Mouse (Mus musculus) embryonic fibroblast, embryonic 13.5 days (primary cell): ENCODE data around the gene Coro7. TPM values are rescaled to one million over a fixed set of nuclear protein-coding genes. Genes with fewer than 3 reads are reported as not detected.
"Not testable (repeated sequence)": the region's sequence is repeated elsewhere in the genome, so short reads cannot be mapped to it uniquely, and the experiment has no call there.

ENCODE experiments used
- H3K27ac ChIP-seq: 2 replicates; pipeline ENCODE4 v1.5.1; 2012; ENCODE audit warnings: low read length, control low read depth, inconsistent platforms; ENCODE audit not compliant: insufficient read depth
- H3K4me1 ChIP-seq: 2 replicates; pipeline ENCODE4 v1.6.1; 2011; ENCODE audit warnings: low read length; ENCODE audit not compliant: control insufficient read depth, insufficient read depth
- H3K4me3 ChIP-seq: 2 replicates; pipeline ENCODE4 v1.5.1; 2011; ENCODE audit warnings: mild to moderate bottlenecking, control low read depth, low read length; ENCODE audit not compliant: insufficient read depth
- CTCF ChIP-seq: IDR thresholded peaks from 2 replicates; pipeline ENCODE4 v1.5.1; 2011; ENCODE audit warnings: mild to moderate bottlenecking, control low read depth, low read length, moderate library complexity, borderline replicate concordance; ENCODE audit not compliant: insufficient read depth
- POLR2A ChIP-seq: IDR thresholded peaks from 2 replicates; pipeline ENCODE4 v1.6.1; 2011; ENCODE audit warnings: low read depth, mild to moderate bottlenecking, control low read depth, low read length, moderate library complexity
- polyA plus RNA-seq: library from polyadenylated mRNA; stranded (reverse); fragments of >200 nt; gene quantifications from 2 replicates; pipeline ENCODE4 v1.2.4, GENCODE M21; 2011; ENCODE audit warnings: low read depth; ENCODE audit not compliant: missing spikeins, insufficient read length

Gene Coro7
- polyA plus RNA-seq, 1 experiment, result 23.3 TPM

DNA sequence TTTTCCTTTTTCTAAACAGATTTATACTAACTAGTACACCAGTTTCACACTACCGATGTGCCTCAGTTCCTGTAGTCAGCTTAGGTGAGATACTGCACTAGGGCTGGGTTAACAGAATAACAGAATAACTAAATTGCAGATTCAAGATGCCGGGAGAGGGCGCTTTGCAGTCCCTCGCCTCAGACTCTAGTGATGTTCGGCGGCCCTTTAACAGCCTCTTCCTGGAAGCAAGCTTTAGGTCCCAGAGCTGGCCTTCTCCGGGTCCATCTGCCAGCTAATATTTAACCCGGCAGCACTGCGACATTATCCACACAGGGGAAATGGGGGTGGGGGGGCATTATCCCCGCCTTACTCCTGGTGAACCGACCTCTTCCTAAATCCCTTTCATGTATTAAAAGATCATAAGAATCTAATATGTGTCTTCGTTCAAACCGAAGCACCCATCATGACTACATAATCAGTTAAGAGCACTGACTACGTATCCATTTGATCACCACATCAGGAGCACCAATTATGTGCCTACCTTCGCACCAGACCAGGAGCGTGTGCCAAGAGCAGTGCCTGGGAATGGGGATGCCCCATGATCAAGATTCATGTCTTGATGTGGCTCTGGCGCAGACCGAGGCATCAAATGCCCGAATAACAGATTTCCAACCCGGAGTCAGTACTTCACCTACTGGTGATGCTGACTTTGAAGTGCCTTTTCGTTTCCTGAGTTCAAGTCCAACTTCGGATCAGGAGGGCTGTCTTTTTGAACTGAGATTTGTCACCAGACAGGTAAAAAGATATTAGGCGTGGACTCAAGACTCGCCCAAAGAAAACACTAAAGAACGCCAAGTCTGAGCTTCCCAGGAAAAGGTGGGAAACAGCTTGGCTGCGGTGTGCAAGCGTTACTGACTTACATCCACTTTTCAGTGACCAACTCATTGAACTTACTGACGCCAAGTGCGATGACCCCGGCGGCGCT, 86.4 kb downstream of the Coro7 start:
- TF ChIP-seq POLR2A (no peak), CTCF (no peak)
- H3K27ac ChIP-seq, result peak overlapping the region; percentile 83
- peak overlapping the region; percentile 64 for H3K4me3 ChIP-seq
- H3K4me1 ChIP-seq, result peaks cover 7% of the 10 kb centered on the region; the same call in 1 of the 2 replicates

DNA sequence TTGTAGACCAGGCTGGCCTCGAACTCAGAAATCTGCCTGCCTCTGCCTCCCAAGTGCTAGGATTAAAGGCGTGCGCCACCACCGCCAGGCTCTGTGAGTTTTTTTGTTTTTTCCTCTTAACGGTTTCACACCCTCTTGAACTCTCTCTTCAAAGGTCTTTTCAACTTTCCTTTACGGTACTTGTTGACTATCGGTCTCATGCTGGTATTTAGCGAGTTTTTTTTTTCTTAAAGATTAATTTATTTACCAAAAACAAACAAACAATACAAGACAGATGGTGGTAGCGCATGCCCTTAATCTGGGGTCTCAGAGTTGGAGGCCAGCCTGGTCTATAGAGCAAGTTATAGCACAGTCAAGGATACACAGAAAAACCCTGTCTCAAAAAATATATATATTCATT, 89.3 kb downstream of the Coro7 start:
- TF ChIP-seq CTCF (no peak), POLR2A (no peak)
- Histone ChIP-seq H3K4me1 (peaks cover 11% of the 10 kb centered on the region), H3K4me3 (no peak overlapping the region), H3K27ac (no peak overlapping the region)

DNA sequence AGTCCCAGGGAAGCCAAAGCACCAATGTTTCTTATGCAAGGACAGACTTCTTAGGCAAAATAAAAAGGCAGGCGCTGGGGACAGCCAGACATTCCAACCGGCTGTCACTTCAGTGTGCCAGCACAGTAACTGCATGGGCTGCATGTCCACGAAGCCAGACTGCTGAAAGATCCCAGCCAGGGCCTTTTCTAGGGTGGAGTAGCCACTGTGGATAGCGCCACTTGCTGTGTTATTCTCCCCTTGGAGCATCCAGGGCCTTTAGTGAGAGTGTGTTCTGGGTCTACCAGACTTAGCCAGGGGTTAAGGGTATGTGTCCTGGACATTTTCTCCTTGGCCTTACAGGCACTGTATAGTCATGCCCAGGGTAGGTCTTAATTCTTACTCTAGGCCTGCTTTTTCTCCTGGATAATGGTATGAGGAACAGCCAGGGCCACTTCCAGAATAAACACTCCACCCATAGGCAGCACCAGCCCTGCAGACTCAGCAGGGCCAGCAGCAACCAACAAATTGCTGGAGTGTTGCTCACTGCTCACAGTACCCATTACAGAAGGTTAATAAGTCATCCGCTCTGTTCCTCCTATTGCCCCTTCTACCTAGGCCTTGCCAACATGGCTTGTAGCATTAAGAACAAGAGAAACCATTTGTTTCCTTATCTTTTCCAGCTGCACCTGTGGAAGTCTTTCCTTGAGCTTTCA, 91.9 kb downstream of the Coro7 start:
- peak; percentile 35; the same call in 1 of the 2 replicates for TF ChIP-seq POLR2A
- TF ChIP-seq CTCF, result no peak
- peak overlapping the region; percentile 94 for H3K27ac ChIP-seq
- H3K4me1 ChIP-seq, result peaks cover 11% of the 10 kb centered on the region
- no peak overlapping the region for H3K4me3 ChIP-seq

DNA sequence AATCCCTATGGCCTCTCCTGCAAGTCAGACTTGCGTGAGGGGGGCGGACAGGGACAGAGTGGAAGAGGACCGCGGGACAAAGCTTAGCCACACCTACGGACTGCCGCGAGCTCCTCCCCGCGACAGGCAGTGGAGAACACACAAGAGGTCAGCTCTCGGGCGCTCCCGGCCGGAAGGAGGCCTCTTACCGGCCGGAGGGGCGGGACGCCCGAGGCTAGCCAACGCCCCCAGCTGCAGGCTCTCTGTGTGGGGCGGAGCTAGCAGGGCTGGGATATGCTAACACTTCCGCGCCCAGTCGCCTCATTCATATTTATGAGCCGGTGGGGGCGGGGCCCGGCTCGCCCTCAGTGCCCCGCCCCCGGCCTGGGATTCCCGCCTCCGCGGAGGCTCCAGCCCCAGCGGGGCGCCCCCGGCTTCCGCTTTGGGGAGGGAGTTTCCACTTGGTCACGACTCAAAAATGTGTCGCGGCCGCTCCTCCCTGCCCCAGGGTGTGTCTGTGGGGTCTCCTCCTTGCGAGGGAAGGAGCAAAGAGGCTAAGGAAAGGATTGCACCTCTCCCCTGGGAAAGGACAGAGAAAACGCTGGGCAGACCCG, 93.0 kb downstream of the Coro7 start:
- H3K4me3 ChIP-seq, result peak overlapping the region; percentile 41
- H3K4me1 ChIP-seq, result peaks cover 11% of the 10 kb centered on the region
- TF ChIP-seq POLR2A (peak; percentile 81), CTCF (no peak)
- peak overlapping the region; percentile 94 for H3K27ac ChIP-seq

DNA sequence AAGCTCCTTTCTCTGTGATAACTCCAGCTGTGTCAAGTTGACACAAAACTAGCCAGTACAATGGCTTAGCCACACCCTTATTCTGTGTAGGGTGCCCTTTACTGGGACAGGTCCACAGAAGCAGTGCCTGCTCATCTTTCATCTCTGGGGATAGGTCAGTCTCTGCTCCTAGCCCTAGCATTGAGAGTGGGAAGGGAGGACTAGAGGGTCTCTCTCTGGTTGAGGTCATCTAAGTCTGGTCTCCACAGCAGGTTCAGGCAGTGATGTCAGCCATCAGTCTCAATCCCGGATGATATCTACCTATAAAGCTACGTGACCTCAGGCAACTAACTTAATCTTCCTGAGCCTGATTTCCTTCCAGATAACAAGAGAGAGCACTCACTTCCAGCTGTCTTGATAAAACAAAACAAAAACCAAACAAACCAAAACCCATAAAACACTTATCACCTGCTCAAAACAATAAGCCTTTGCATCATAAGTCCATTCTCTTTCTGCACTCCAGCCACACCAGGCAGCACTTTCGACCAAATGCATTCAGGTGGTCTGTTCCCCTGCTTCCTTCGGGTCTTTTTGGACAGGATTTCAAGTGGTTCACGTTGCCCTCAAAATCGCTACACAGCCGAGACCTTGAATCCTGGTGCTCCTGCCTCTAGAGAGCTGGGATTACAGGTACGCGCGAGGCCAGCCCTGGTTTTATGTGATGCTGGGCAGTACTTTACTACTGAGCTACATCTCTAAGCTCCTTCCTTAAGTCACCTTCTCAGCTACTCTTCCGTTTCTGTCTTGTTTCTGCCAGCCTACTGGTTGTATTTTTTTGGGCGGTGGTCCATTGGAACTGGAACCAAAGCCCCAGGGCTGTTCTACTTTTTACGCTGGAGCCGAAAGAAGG, 93.7 kb downstream of the Coro7 start:
- H3K4me3 ChIP-seq, result peak overlapping the region; percentile 41
- peak overlapping the region; percentile 62 for H3K27ac ChIP-seq
- TF ChIP-seq POLR2A (no peak), CTCF (no peak)
- peaks cover 11% of the 10 kb centered on the region for H3K4me1 ChIP-seq

DNA sequence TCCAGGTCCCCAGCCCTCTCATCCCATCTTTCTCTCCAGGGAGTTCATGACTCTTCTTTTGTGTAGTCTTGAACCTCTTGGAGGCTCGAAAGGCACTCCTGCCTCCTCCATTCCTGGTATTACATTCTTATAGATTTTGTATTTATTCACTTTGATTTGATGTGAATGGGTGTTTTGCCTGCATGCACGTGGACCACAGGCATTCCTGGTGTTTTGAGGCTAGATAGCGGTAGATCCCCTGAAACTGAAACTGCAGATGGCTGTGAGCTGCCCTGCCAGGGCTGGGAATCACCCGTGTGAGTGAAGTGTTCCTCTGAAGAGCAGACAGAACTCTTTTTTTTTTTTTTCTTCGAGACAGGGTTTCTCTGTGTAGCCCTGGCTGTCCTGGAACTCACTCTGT, 95.1 kb downstream of the Coro7 start:
- H3K4me3 ChIP-seq, result no peak overlapping the region
- TF ChIP-seq POLR2A, result no peak
- TF ChIP-seq CTCF, result no peak
- no peak overlapping the region for H3K27ac ChIP-seq
- peaks cover 11% of the 10 kb centered on the region for H3K4me1 ChIP-seq

DNA sequence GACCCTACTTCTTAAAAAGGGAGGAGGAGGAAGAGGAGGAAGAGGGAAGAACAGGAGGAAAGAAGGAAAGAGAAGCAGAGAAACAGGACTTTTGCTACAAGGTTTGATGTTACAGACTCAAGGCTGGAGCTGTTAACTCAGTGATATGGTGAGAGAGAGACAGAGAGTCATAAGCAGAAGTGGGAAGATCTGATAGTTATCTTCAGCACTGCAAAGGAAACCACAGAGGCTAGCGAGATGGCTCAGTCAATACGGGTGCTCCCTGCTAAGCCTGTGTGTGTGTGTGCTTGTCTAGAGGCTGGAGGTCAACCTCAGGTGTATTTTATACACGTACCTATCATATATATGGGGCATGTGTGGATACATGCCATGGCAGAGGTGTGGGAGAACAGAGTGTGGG, 95.8 kb downstream of the Coro7 start:
- TF ChIP-seq POLR2A (no peak), CTCF (no peak)
- Histone ChIP-seq H3K4me3 (no peak overlapping the region), H3K4me1 (peaks cover 11% of the 10 kb centered on the region), H3K27ac (no peak overlapping the region)

DNA sequence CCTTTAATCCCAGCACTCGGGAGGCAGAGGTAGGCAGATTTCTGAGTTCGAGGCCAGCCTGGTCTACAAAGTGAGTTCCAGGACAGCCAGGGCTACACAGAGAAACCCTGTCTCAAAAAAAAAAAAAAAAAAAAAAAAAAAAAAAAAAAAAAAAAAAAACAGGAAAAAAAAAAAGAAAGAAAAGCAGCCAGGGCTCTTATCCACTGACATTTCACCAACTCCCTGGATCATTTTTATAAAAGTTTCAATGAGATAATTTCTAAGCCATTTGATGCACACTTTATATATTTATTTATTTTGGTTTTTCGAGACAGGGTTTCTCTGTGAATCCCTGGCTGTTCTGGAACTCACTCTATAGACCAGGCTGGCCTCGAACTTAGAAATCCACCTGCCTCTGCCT, 98.4 kb downstream of the Coro7 start:
- not testable (repeated sequence) for H3K27ac ChIP-seq, H3K4me1 ChIP-seq, H3K4me3 ChIP-seq

DNA sequence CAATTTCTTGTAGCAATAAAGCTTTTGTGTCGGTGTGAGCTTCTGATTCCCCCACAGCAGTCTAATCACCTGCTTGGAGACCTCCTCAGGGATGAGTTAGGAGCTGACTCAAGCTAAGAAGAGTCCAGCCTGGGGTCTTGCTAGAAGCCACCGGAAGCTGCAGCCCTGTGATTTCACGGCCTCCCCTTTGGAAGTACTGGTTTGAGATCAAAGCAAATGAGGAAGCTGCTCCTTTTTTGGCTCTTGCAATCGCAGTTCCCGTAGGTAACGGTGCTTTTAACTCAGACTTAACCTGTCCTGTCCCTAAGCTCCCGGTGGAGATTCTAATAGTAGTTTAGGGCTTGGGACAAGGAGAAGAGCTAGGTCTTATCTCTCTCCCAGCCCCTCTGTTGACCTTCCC, 100.9 kb downstream of the Coro7 start:
- no peaks in the 10 kb centered on the region for H3K4me1 ChIP-seq
- H3K27ac ChIP-seq, result no peak overlapping the region
- TF ChIP-seq CTCF (no peak), POLR2A (no peak)
- H3K4me3 ChIP-seq, result no peak overlapping the region

DNA sequence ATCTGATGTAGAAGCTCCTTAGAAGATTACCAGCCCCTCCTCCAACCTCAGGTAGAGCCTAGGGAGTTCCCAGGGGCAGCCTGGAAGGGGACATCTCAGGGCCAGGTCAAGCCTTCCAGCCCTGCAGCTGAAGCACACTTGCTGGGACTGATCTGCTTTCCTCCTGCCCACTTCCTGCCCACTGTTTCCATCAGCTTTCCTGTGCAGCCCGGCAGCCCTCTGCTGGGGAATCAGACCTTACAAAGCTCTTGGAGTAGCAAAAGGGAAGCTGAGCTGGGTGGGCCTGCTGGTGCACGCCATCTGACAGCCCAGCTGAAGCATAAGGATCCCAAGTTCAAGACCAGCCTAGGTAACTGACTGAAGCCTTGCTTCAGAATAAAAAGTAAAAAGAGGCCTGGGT, 102.7 kb downstream of the Coro7 start:
- H3K4me1 ChIP-seq, result no peaks in the 10 kb centered on the region
- TF ChIP-seq CTCF (no peak), POLR2A (no peak)
- H3K27ac ChIP-seq, result no peak overlapping the region

More for the DNA sequence above, 102.7 kb downstream of the Coro7 start:
- H3K4me3 ChIP-seq, result no peak overlapping the region

Other genes with a start within 250 kb of the Coro7 start
- gene Srl, start 138.0 kb downstream of the Coro7 start, polyA plus RNA-seq, result 3.9 and 5.9 TPM in 2 replicates
- 3.4 and 6.9 TPM in 2 replicates for gene Tfap4, start 119.9 kb downstream of the Coro7 start, polyA plus RNA-seq
- gene Glis2, start 85.1 kb downstream of the Coro7 start, polyA plus RNA-seq, result 52.2 and 64.0 TPM in 2 replicates
- gene Pam16, start 54.8 kb downstream of the Coro7 start, polyA plus RNA-seq, result 30.5 and 33.1 TPM in 2 replicates
- gene Vasn, start 39.8 kb downstream of the Coro7 start, polyA plus RNA-seq, result 72.1 and 79.5 TPM in 2 replicates
- 39.7 and 47.6 TPM in 2 replicates for gene Dnaja3, start 39.8 kb downstream of the Coro7 start, polyA plus RNA-seq
- gene Nmral1, start 39.6 kb upstream of the Coro7 start, polyA plus RNA-seq, result 9.7 and 14.8 TPM in 2 replicates
- 47.7 and 50.0 TPM in 2 replicates for gene Hmox2, start 46.6 kb upstream of the Coro7 start, polyA plus RNA-seq
- gene Cdip1, start 110.5 kb upstream of the Coro7 start, polyA plus RNA-seq, result 30.3 and 34.1 TPM in 2 replicates
- not detected in 2 replicates for gene 4930562C15Rik, start 155.6 kb upstream of the Coro7 start, polyA plus RNA-seq
- 31.3 and 38.2 TPM in 2 replicates for gene Ubald1, start 200.5 kb upstream of the Coro7 start, polyA plus RNA-seq
- 65.0 and 66.9 TPM in 2 replicates for gene Mgrn1, start 206.5 kb upstream of the Coro7 start, polyA plus RNA-seq